Mouse (Mus musculus): ENCODE measurements around the gene Lce1l.
"Not testable (repeated sequence)": the region's sequence is repeated elsewhere in the genome, so short reads cannot be mapped to it uniquely, and the experiment has no call there.

The Lce1l gene

GRCm38 (mm10) chr3:92851186-92851585 is at the start of gene Lce1l:
Gene Lce1l, minus strand, starts transcription at chr3:92851286.
- no peak for DNase-seq (ENCODE audit: low read depth, low spot score)

DNA sequence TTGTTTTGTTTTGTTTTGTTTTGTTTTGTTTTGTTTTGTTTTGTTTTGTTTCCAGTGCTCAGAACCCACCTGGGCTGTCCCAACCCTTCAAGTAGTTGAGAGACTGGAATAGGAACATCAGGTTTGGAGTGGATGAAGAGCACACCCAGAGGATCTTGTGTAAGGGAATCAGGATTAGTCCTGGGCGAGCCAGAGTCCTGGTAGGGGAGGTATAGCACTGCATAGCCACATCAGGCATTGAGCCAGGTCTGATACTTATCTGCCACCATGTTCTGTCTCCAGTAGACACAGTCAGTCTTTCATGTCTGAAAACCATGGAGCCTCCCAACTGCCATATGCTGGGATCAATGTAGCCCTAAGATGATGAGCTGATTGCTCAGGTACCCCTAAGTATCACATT is 43.4 kb upstream of the Lce1l start:
- DNase-seq (ENCODE audit: low read depth, low spot score), result no peak

- DNase-seq (ENCODE audit: low read depth, low spot score), result no peak
These were observed 43.0 kb upstream of the Lce1l start for GRCm38 (mm10) chr3:92894063-92894462.

GRCm38 (mm10) chr3:92874180-92874579 is 23.1 kb upstream of the Lce1l start:
- no peak for DNase-seq (ENCODE audit: low read depth, low spot score)

DNA sequence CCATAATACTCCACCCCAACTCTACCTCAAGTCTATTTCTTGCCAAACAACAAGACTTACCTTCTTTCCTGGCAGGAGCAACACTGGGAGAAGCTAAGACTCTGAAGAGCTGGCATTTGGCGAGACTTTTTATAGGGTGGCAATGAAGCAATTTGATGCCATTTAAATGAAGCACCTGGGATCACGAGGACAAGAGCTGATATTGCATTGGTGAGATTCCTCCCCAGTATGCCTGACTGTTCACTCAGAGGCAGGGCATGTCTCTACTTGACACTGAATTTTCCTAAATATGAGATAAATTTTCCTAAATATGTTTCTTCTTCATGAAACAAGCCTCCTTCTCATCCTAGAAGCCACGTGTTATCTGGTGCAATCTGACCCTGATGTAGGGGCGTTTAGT is 19.0 kb upstream of the Lce1l start, which contains the start of gene 2310050C09Rik:
2310050C09Rik (minus strand) TSS at position 101 of the 400 bp plus-strand sequence.
- no peak for DNase-seq (ENCODE audit: low read depth, low spot score)

GRCm38 (mm10) chr3:92827108-92827507 is 24.0 kb downstream of the Lce1l start, which contains the start of gene Kprp:
Gene Kprp, minus strand, starts transcription at chr3:92827247.
- no peak for DNase-seq (ENCODE audit: low read depth, low spot score)

DNA sequence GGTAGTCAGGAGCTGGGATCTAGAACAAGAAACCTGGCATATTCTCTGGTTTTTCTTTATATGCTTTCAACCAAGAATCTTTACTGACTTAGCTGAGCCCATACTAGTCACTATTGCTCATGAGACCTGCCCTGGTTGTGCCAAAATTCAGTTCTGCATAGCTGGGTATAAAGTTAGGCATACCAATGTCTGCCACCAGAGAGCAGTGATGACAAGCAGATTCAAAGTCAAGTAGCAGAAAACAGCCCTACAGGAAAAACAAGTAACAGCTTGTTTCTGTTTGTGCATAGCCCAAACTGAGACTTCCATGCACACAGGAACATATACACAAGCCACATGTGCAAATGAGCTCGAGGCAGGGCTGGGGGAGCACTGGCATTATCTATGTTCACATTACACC is 25.3 kb downstream of the Lce1l start:
- no peak for DNase-seq (ENCODE audit: low read depth, low spot score)

DNA sequence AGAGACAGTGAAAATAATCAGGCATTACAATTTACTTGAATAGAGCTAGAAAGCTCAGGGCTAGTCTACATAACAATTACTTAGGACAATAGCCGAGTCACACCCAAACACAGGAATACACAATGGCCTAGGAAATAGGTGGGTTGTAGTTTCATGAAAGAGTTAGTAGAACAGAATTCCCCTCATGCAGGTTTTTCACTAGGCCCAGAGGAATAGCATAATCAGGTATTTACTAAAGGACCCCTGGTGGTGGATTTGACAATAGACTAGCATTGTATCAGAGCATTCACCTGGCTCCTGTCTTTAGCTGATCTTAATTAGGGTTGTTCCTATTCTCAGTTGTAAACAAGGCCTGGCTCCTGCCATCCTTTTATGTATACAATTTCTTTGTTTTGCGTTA is 35.0 kb downstream of the Lce1l start:
- DNase-seq (ENCODE audit: low read depth, low spot score), result not testable (repeated sequence)

DNA sequence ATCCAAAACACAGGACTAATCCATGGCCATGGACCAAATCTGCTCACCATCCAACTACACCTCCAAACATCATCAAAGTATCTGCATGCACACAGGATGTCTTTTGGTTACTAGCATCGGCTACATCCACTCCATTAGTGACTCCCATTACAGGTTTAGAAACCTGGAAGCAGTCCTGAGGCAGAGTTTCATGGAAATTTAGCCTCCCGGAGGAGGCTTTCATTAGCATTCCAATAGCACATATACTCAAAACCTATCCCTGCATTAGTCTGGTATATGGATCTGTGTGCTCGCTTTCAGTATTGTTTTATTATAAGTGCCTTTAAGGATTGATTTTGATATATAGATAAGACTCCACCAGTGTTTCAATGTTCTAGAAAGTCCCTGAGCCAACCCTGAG is 35.5 kb downstream of the Lce1l start:
- DNase-seq (ENCODE audit: low read depth, low spot score), result no peak

DNA sequence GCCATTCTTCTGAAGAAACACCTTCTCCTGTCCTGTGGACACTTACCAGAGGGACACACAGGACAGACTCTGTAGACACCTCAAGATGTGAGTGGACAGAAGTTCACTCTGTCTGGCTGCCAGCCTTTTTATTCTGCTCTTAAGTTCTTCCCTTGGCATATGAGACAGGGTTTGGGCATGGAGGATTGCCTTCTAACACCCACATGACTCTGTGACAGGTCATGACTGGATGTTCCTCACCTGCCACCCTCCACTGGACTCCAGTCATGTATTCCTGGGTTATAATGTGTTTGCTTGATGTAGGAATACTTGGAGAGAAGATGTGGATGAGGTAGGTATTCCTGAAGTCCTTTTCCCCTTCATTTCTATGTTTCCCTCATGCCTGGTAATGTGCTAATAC is 43.3 kb downstream of the Lce1l start, which contains the start of gene Lce1k:
Lce1k (minus strand) TSS at position 101 of the 400 bp plus-strand sequence.
- DNase-seq (ENCODE audit: low read depth, low spot score), result no peak

Measured in retina, postnatal 7 days (tissue).